Mouse (Mus musculus) kidney, postnatal 14 days (tissue): ENCODE results near the gene Cfap45.

Experiments used
- DNase-seq: peaks from one replicate; pipeline ENCODE4 v3.0.0; 2022; ENCODE audit warnings: mixed read lengths

Cfap45 gene

DNA sequence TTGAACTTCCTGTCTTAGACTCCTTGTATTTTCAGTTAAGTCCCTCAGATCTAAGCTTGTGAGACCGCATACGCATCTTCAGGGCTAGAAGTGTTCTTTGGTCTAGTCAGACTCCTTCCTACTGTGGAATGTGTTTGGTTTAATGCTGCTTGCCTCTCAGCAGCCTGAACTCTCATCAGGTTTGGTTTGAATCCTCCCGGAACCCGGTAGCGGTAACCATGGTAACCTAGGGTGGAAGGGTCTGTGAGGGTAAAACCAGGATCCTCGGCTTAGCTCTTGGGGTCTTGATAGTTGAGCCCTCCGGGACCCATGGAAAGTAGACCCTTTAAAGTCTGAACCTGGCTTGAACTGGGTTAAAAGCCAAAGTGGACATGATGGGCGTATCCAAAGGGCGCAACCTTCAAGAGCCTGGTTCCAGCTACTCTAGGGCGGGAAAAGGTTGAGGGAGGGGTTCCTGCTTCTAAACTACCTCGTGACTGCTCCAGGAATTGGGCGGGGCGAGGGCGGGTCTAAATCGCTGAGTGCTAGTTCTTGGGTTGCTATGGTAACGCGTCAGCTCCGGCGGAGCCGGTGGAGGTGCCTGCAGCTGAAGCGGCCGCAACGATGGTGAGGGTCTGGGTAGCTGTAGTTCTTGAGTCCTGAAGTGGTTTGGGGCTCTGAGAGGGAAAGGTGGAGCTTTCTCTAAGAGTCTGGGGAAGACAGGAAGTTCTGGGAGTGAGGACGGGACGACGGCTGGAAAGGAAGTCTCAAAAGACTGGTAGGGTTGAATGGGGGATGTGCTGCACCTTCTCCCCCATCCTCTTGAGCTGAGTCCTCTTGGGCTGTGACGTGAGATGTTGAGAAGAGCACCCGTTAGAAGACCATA, at the start of gene Cfap45:
Gene Cfap45 (plus strand): TSS at position 226 of the 865 bp plus-strand sequence.
- peak; percentile 93 for DNase-seq

DNA sequence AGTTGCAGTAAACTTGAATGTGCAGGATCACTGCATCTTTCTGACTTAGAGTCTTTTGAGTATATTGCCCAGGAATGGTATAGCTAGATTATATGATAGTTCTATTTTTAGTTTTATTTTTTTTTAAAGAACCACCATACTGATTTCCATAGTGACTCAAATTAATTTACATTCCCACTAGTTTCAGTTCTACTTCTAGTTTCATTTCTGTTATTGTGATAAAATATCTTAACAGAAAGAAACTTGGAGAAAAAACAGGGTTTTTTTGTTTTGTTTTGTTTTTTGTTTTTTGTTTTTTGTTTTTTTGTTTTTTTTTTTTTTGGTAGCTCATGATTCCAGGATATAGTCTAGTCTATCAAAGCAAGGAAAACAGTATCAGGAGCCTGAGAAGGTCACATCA, 47.7 kb upstream of the Cfap45 start:
- DNase-seq: no peak

DNA sequence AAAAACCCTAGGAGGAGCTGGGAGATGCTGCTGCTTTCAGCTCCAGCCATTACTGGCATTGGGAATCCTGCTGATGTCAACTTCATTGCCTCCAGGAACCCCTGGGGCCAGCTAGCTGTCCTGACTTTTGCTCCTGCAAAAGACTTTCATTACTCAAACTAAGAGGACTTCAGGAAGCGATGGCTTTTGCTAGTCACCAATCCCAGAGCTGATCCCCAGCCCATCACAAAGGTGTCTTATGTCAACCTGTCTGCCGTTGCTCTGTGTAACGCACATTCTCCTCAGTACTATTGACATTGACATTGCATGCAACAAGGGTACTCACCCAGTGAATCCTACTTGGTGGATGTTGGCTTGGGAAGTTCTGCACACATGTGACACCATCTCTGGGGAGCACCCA, 46.4 kb upstream of the Cfap45 start:
- DNase-seq: no peak

DNA sequence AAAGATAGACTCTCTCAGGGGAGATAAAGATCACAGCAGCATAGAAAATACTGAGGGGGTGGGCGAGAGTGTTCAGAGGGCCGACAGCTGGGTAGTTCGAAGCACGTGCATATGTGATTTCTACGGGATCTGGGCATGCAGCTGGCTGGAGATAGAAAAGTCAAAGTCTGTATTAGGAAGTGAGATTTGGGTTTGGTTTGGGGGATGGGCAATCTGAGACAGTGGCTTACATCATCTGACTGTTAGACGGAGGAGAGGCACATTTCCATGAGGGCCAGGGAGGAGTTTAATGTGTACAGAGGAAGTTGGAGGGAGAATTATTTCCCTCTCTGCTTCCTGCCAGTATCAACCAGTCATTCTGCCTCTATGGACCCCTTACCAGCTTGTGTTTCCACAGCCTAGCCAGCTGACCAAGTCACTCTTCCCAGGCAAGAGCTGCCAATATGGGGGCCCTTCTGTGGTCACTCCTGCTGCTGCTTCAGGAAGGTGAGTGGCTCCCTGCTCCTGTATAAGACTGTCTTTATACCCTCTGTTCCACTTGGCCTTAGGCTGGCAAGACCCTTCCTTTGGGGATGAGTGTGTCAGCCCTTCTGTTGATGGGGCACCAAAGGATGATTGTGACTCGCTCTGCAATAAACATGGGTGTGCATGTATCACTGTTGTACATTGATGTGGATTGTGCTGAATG, 45.4 kb upstream of the Cfap45 start, which contains the start of gene Slamf9:
Gene Slamf9 (plus strand): TSS at position 305 of the 688 bp plus-strand sequence.
- no peak for DNase-seq

DNA sequence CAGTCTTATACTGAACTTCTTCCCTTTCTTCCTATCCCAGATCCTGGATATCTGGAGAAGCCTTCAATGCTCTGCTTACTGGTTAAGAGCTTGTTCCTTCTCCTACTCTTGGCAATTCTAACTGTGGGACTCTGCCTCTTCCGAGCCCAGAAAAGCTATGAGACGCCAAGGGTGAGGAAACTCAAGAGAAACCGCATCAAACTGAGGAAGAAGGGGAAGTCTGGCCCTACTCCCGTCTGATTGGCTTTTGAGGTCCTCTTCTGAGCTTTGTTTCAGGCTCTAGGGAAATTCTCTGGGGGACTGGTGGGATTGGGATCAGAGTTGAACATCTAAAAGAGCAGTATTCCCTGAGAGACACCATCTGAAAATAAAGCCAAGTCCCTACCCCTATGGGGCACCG, 42.6 kb upstream of the Cfap45 start:
- no peak for DNase-seq

DNA sequence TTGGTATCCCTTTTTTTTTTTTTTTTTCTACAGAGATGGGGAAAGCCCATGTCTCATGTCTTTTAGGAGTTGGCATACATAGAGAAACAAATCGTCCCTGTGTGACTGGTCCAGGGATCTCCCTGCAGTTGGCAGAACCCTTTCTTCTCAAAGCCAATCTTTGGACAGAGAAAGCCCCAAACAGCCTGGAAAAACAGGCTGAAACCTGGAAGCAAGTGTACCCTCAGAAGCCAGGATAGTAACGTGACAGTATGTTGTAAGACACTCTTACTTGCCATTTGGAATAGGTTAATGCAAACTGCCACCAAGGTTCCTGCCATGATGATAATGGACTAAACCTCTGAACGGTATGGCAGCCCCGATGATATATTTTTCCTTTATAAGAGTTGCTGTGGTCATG, 40.2 kb upstream of the Cfap45 start:
- DNase-seq: no peak

DNA sequence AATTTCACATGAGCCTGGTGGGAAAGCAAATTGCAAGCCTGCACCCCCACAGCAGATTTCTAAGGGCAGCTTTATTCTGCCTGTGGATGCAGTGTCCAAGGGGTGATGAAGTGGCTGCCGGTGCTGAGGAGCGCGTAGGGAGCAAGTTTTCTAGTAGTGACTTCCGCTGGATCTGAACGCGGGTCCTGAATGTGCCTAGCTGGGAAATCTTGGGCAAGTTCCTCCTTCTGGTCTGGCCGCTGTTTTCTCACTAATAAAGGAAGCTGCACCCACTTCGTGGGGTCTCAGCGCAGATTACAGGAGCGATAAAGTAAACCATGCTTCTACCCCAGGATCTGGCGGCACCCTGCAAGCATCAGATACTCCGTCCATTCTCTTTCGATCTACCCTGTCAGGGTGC, 39.5 kb upstream of the Cfap45 start:
- DNase-seq: no peak

DNA sequence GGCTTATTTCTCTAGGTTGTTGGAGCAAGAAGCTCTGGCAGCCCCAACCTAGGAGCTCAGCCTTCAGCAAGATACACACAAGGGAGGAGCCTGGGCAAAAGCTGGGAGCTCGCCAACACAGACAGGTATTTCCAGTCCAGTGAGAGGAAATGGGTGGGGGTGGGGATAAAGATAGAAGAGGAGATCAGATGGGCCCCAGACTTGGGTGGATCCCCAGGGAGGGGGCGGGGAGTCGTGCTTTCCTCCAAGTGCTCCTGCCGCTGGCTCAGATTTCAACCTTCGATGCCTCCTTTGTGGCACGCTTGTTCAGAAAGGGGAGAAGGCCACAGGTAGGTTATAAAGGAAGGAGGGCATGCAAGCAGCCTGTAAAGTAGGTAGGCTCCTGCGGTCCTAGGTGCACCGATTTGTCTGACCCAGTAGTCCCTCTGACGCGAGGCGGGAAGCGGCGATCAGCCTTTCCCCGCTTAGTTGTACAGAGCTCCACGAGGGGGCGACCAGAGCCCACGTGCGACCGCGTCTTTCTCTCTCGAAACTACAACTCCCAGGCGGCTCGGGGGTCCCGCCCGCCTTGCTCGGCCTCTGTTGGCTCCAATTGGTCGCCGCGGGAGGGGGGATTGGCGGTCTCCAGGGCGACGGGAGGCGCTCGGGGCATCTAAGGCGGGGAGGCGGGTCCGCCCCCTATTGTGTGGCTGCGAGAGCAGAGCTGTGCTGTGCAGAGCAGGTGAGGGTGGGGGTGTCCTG, 38.9 kb upstream of the Cfap45 start, which contains the start of gene Igsf9:
Gene Igsf9 (plus strand): TSS at position 249 of the 741 bp plus-strand sequence.
- peak; percentile 95 for DNase-seq

DNA sequence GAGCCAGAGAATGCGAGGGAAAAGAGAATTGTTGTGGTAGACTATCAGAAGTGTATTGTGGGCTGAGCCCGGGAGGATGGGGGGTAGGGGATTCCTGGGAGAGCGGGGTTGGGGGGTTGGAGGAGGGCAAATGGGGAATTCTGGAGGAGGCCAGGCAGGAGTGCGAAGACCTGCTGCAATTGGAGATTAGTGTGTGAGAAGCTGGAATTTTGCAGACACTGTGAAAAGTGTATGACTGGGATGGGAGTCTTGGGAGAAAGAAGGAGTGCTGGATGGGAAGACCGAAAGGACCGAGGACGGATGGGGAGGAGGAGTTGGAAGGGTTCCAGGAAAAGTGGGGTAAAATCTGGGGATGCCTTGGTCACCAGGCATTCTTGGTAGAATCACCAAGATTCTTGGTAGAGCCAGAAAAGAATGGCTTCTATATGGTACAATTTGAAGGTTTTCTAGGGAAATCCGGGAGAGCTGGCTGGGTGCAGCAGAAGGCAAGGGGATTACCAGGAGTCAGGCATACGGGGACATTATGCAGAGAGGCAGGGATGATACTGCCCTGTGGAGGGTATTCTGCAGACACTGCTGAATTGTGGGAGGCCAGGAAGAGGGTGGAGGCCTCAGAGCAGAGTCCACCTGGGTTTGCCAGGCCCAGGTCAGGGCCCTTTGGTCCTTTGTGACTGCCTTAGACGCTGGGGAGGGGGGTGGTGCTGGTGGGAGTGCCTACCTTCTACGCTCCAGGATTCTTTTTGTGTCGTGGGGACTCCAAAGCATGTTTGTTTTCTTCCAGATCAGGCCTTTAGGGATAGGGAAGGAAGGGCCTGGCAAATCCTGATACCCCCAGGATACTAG, 37.9 kb upstream of the Cfap45 start:
- DNase-seq: peak; percentile 64

DNA sequence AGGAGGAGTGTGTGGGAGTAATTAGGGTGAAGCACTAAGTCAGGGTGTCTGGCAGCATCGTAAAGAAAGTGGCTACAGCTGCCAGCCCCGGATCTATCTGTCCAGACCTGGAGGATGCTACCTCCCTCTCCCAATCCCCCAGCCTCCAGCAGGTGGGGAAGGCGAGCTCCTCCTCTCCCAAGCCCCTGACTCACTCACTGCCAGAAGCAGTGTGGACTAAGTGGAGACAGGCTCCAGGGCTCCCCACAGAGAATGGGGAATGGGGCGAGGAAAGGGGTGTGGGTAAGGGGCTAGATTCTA, 37.3 kb upstream of the Cfap45 start:
- no peak for DNase-seq

DNA sequence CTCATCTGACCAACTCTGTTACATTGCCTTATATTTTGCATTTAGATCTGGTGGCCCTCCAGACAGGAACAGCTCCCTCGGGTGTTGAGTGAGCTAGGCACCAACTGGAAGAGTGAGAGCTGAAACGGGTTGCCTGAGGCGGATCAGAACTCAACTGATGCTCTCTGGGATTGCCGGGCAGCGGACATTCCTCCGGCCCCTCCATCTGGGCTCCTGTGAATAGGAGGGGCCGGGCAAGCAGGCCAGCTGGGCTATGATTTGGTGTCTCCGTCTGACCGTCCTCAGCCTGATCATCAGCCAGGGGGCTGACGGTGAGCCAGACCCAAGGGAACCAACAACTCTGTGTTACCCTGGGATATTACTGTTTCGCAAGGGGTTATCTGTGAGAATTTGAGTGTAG, 36.4 kb upstream of the Cfap45 start:
- no peak for DNase-seq

DNA sequence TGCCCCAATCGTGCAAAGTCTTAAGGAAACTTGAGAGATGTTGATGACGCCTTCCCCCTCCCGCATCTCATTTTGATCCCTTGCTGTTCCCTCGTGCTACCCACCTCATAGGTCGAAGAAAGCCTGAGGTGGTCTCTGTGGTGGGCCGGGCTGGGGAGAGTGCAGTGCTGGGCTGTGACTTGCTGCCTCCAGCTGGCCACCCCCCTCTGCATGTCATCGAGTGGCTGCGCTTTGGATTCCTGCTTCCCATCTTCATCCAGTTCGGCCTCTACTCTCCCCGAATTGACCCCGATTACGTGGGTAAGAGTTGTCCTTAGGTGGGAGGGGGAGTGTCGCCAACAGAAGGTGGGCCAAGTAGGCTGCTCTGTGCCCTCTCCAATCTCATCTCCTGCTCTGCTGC, 35.9 kb upstream of the Cfap45 start:
- DNase-seq: no peak

DNA sequence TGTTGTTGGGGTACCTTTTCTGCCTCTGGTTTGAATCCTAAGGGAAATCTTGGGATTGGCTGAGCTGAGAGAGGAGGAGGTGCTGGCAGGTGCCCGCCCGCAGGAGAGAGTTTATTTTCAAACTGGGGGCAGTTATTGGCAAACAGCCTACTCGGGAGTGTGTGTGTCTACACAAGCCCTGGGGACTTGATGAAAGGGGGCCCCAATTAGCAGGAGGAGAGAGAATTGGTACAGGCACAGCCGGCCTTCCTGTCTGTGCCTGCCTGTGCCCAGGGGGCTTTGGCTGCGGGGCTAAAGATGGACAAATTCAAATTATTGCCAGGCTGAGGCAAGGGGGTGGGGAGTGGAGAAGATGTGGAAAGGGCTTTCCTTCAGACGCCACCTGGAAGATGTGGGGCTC, 34.8 kb upstream of the Cfap45 start:
- DNase-seq: no peak

DNA sequence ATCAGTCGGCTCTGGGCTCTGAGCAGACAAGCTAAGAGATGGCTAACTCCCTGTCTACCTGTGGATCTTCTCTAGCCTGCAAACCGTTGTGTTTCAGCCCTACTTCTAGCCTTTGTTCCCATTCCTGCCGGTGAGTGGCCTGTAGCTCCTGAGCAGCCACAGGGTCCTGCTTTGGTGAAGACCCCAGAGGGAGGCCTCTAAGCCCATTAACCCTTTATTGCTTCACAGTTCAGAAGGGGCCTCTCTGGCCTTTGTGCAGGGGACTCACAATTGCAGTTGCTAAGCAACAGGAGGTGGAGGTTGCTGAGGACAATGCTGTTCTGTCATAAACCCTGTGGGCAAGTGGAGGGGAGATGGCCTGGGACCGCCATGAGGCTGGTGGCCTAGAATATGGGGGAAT, 34.4 kb upstream of the Cfap45 start:
- no peak for DNase-seq

DNA sequence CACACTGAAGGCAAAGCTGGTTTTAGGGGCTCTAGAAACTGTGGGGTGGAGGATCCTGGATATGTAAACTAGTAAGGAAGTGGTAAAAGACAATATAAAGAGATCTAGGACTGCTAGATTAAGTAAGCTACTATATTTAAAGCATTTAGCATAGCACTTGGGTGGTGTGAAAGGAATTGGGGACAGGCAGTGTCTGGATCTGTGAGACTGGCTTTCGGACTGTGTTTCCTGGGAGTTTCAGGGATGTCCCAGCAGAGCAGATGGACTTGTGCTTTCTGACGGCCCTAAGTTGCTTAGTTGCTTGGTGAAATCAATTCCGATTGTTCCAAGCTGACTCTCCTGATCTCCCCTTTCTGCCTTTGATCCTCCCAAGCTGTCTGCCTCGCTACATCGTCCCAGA, 34.0 kb upstream of the Cfap45 start:
- no peak for DNase-seq

DNA sequence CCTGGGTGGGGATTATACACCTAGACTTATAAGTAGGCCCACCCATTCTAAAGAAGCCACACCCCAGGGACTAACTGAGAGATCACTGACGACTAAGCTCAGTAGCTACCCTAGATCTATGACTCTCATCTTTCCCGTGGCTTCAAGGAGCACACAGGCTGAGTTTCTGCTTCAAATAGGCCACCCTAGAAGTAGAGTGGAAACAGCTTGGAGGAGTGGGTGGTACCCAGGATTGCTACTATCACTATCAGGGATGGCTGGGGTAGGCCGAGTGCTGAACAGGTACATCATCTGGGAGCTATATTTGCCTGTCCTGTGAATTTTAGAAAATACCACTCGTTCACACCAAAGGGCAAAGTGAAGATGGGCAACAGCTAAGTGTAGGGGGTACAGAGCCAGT, 32.7 kb upstream of the Cfap45 start:
- DNase-seq: no peak

DNA sequence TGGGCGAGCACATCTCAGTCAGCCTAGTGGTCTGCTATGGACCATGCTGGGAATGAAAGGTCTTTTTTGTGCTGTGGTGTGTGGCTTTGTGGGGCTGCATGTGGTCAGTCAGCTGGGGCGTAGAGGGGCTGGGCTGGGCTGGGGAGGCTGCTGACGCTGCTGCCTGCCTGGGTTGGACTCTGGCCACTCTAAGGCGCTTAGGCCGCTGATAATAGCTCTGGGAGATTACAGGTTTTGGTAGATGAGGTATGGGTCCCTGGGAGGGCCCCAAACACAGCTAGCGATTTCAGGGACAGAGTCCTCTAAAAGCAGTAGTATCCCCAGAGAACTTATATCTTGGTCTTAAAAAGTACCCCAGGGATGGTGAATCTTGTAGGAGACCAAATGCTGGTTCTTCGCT, 31.8 kb upstream of the Cfap45 start:
- DNase-seq: no peak

DNA sequence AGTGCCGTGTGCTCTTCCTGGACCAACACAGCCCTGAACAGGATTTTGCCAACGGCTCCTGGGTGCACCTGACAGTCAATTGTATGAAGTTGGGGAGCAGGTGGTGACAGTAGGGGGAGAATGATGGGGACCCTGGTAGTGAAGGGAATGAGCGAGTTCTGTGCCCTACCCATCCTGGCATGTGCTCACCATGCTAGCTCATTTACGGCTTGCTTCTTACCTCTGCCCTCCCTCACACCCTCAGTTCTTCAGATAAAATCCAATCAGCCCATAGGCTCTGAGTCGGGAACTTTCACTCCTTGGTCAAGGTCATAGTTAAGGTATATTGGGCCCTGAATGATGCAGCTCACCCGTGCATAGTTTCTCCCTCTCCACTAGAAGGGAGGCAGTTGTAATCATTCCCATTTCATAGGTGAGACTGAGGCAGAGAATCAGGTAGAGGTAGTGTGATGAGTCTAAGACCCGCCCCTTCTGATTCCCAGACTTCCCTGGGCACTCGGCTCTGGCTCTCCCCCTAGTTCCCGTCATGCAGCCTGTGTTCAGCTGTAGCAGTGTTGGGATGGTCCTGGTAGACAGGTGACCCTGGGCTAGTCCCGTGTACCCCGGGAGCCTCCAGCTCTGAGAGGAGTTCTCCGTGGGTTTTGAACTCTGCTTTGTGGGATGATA, 30.9 kb upstream of the Cfap45 start:
- DNase-seq: no peak

DNA sequence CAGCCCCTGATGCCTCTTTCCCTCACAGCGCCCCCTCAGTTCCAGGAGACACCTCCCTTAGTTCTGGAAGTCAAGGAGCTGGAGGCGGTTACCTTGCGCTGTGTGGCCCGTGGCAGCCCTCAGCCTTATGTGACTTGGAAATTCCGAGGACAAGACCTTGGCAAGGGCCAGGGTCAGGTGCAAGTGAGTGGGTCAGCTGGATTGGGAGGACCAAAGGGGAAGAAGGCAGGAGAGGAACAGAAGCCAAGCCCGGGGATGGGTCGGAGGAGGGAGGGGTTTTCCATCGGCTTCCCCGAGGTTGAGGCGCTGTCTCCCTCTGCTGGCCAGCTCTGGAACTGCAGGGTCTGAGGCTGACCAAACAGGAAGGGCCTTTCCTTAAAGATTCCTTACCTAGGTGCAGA, 30.3 kb upstream of the Cfap45 start:
- peak; percentile 89 for DNase-seq

DNA sequence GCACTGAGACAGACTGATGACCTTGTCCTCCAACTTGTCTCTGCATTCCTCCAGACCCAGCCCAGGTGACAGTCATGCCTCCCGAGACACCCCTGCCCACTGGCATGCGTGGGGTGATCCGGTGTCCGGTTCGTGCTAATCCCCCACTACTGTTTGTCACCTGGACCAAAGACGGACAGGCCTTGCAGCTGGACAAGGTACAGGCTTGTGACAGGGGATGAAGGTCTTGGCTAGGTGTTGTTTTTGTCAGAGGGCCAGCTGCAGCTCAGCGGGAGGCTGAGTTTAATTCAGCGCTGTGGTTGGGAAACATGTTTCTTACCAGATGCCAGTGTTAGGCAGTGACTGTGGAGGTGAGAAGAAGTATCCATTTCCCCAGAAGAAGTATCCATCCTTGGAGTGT, 28.6 kb upstream of the Cfap45 start:
- peak; percentile 49 for DNase-seq

DNA sequence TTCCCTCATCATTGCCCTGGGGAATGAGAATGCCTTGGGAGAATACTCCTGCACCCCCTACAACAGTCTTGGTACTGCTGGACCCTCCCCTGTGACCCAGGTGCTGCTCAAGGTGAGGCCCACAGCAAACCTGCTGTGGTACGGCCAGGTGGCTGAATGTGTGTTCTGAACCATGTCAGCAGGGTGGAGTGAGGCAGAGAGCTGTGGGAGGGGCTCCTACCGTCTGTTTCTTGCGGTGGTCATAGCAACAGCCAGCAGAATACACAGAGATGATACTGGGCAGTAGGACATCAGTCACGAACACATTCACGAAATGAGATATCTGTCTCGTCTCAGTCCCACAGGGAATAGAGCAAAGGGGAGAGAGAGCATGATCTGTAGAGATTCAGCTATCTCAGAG, 27.1 kb upstream of the Cfap45 start:
- DNase-seq: no peak

DNA sequence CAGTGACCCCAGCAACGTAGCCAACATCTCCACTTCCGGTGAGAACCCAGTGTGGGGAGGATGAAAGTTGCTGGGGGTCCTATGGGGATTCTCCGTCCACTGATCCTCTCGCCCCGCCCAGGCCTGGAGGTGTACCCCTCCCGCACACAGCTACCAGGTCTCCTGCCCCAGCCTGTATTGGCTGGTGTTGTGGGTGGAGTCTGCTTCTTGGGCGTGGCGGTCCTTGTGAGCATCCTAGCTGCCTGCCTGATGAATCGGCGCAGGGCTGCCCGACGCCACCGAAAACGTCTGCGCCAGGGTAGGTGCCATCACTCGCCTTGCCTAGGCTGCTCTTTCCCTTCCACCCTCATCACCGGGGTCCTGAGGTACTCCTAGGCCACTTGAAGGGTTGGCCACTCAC, 24.6 kb upstream of the Cfap45 start:
- DNase-seq: no peak
